ENCODE assay signal across 8 mouse cellular contexts in the genomic region with DNA sequence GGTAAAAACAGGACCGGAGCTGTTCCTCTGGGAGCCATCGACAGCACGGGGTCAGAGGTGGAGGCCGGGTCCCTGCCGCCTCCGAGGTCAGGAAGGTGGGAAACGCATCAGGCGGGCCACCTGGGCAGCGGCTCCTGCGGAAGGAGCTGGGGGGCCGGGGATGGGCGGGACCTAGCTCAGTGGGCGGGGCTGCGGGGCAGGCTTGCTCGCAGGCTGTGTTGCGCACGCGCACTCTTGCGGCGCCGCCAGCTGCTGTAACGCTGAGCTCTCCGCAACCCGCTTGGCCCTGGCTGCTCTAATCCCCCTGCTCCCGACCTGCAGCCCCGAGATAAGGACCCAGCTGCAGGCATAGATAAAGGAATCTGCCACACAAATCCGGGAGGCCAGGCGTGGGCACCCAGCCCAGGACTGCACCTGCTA. TPM values are rescaled to one million over a fixed set of nuclear protein-coding genes. Genes with fewer than 3 reads are reported as not detected.
DNase-seq lines count a peak whose midpoint lies in the region; ATAC-seq and TF ChIP-seq lines count a peak whose summit lies in the region.

No protein-coding gene starts in this region.

- peaks cover 3% of the 10 kb centered on the region for H3K4me1 ChIP-seq in ES-Bruce4 (ENCODE audit: control insufficient read depth, insufficient read depth, low read length)
- peaks cover 36% of the 10 kb centered on the region for H3K4me1 ChIP-seq in forebrain, embryonic 12.5 days
- peaks cover 7% of the 10 kb centered on the region for H3K4me1 ChIP-seq in lung, adult 2 months (ENCODE audit: control insufficient read depth, insufficient read depth, low read length)
- H3K4me1 ChIP-seq in olfactory bulb, adult 2 months (ENCODE audit: control insufficient read depth, insufficient read depth, low read length), result peaks cover 37% of the 10 kb centered on the region

- peak; percentile 95 for DNase-seq in c-Kit-positive CD71-positive TER-119-positive erythroid progenitor cells, embryonic 14.5 days (ENCODE audit: low spot score)
- peak; percentile 89 to 91 for DNase-seq in heart, postnatal 10 days
- peak; percentile 79 to 88 for DNase-seq in layer of hippocampus, adult 18-20 months (ENCODE audit: low spot score in 2 of 2)
- peak; percentile 84 for DNase-seq in lung, adult 2 months
- DNase-seq in thymus, adult 18-20 months, result peak; percentile 84 to 88

- TF ChIP-seq EP300 in ES-Bruce4 (IDR thresholded peaks at IDR 0.05; ENCODE audit: insufficient read depth, low read depth, low read length), result no peak

- intact Hi-C loops in heart, postnatal 10 days (cut with DNase I), result loop anchor here (5.0 kb wide), 1 partner anchor 150 kb away; a partner anchor contains a TSS

- no peak overlapping the region for H3K27ac ChIP-seq in ES-Bruce4 (ENCODE audit: insufficient read depth, low read length)
- peak overlapping the region; percentile 92 for H3K27ac ChIP-seq in forebrain, embryonic 12.5 days
- H3K27ac ChIP-seq in olfactory bulb, adult 2 months (ENCODE audit: insufficient read depth, low read depth, low read length), result peak overlapping the region; percentile 47

- TF ChIP-seq CTCF in ES-Bruce4 (IDR thresholded peaks at IDR 0.05; ENCODE audit: low read depth, low read length), result no peak
- no peak for TF ChIP-seq CTCF in lung, adult 2 months (IDR thresholded peaks at IDR 0.05; ENCODE audit: insufficient read depth, low read length)
- TF ChIP-seq CTCF in olfactory bulb, adult 2 months (IDR thresholded peaks at IDR 0.05; ENCODE audit: insufficient read depth, low read depth, low read length), result no peak

- ATAC-seq in forebrain, embryonic 12.5 days (ENCODE audit: low FRiP score), result peak; percentile 59

- TF ChIP-seq POLR2A in ES-Bruce4 (IDR thresholded peaks at IDR 0.05; ENCODE audit: insufficient read depth, low read length), result peak; percentile 55
- peak; percentile 67; the same call in 1 of the 2 replicates for TF ChIP-seq POLR2A in lung, adult 2 months (IDR thresholded peaks at IDR 0.05; ENCODE audit: borderline replicate concordance, extremely low read depth, low read depth, low read length)
- TF ChIP-seq POLR2A in olfactory bulb, adult 2 months (IDR thresholded peaks at IDR 0.05; ENCODE audit: insufficient read depth, low read depth, low read length), result peak; percentile 92

- H3K9ac ChIP-seq in ES-Bruce4 (ENCODE audit: low read depth, poor library complexity, severe bottlenecking), result peak overlapping the region; percentile 39
- peak overlapping the region; percentile 64 for H3K9ac ChIP-seq in forebrain, embryonic 12.5 days

- H3K4me2 ChIP-seq in forebrain, embryonic 12.5 days, result peak overlapping the region; percentile 72

- WGBS in forebrain, embryonic 12.5 days, result under 1% methylated on average over 28 of the region's 28 CpGs
- under 1% methylated on average over 28 of the region's 28 CpGs for WGBS in lung, adult 2 months
- WGBS in olfactory bulb, adult 2 months, result 0% methylated on average over 27 of the region's 28 CpGs

- H3K4me3 ChIP-seq in ES-Bruce4 (ENCODE audit: low read depth, low read length), result peak overlapping the region; percentile 55
- H3K4me3 ChIP-seq in forebrain, embryonic 12.5 days (replicated peaks), result peak overlapping the region; percentile 45
- H3K4me3 ChIP-seq in lung, adult 2 months (replicated peaks; ENCODE audit: extremely low read depth, low read depth, low read length), result peak overlapping the region; percentile 64
- H3K4me3 ChIP-seq in olfactory bulb, adult 2 months (ENCODE audit: insufficient read depth, low read depth, low read length), result peak overlapping the region; percentile 55

- no peaks in the 10 kb centered on the region for H3K27me3 ChIP-seq in ES-Bruce4 (ENCODE audit: control insufficient read depth, insufficient read depth, low read length, poor library complexity, severe bottlenecking)
- H3K27me3 ChIP-seq in forebrain, embryonic 12.5 days, result peaks cover 45% of the 10 kb centered on the region

- H3K9me3 ChIP-seq in ES-Bruce4 (replicated peaks; ENCODE audit: control insufficient read depth, insufficient read depth, low read length, poor library complexity, severe bottlenecking), result no peaks in the 10 kb centered on the region
- H3K9me3 ChIP-seq in forebrain, embryonic 12.5 days, result no peaks in the 10 kb centered on the region

- H3K36me3 ChIP-seq in ES-Bruce4 (ENCODE audit: control insufficient read depth, insufficient read depth, low read length, poor library complexity, severe bottlenecking), result no peaks in the 10 kb centered on the region
- H3K36me3 ChIP-seq in forebrain, embryonic 12.5 days (replicated peaks), result peaks cover 6% of the 10 kb centered on the region

RNA-seq across cellular contexts. Expression of a gene that starts 2.6 kb away (rescaled TPM):
- 18.4 and 18.9 TPM in 2 replicates for polyA plus RNA-seq in ES-Bruce4 (2011; ENCODE audit: insufficient read depth, insufficient read length, low read depth, missing spikeins)
- polyA plus RNA-seq in forebrain, embryonic 12.5 days (2016; fragmentation: Nextera tagmentation; extraction: Ambion mirVana), result 46.6 and 49.4 TPM in 2 replicates
- total RNA-seq in heart, postnatal 10 days (2021), result 10 to 100 TPM; 21.0 to 23.0 TPM
- 10 to 100 TPM; 63.4 to 68.8 TPM for total RNA-seq in layer of hippocampus, adult 18-20 months (2021)
- 81.7 and 84.5 TPM in 2 replicates for polyA plus RNA-seq in lung, adult 2 months (2012; rRNA removed)
- not detected in 2 replicates for polyA plus RNA-seq in olfactory bulb, adult 2 months (2012; ENCODE audit: insufficient read depth, insufficient read length, low replicate concordance, missing spikeins)

RNA-seq across cellular contexts. Expression of a gene that starts 4.7 kb away (rescaled TPM):
- polyA plus RNA-seq in ES-Bruce4 (2011; ENCODE audit: insufficient read depth, insufficient read length, low read depth, missing spikeins), result 8.1 and 10.8 TPM in 2 replicates
- 3.2 and 5.9 TPM in 2 replicates for polyA plus RNA-seq in forebrain, embryonic 12.5 days (2016; fragmentation: Nextera tagmentation; extraction: Ambion mirVana)
- 10 to 100 TPM; 19.0 to 21.0 TPM for total RNA-seq in heart, postnatal 10 days (2021)
- 1 to 10 TPM; 1.6 to 3.4 TPM for total RNA-seq in layer of hippocampus, adult 18-20 months (2021)
- polyA plus RNA-seq in lung, adult 2 months (2012; rRNA removed), result 17.3 and 23.2 TPM in 2 replicates
- polyA plus RNA-seq in olfactory bulb, adult 2 months (2012; ENCODE audit: insufficient read depth, insufficient read length, low replicate concordance, missing spikeins), result not detected in 2 replicates

RNA-seq across cellular contexts. Expression of a gene that starts 8.0 kb away (rescaled TPM):
- polyA plus RNA-seq in ES-Bruce4 (2011; ENCODE audit: insufficient read depth, insufficient read length, low read depth, missing spikeins), result not detected in 2 replicates
- polyA plus RNA-seq in forebrain, embryonic 12.5 days (2016; fragmentation: Nextera tagmentation; extraction: Ambion mirVana), result 1.2 and 1.3 TPM in 2 replicates
- total RNA-seq in heart, postnatal 10 days (2021), result under 1 TPM; 0.27 to 0.43 TPM
- total RNA-seq in layer of hippocampus, adult 18-20 months (2021), result 1 to 10 TPM in 1 of 2 experiments, under 1 TPM in 1; 0.99 to 1.2 TPM
- polyA plus RNA-seq in lung, adult 2 months (2012; rRNA removed), result 1.6 and 2.2 TPM in 2 replicates
- not detected in 2 replicates for polyA plus RNA-seq in olfactory bulb, adult 2 months (2012; ENCODE audit: insufficient read depth, insufficient read length, low replicate concordance, missing spikeins)

RNA-seq across cellular contexts. Expression of a gene that starts 44.2 kb away (rescaled TPM):
- polyA plus RNA-seq in ES-Bruce4 (2011; ENCODE audit: insufficient read depth, insufficient read length, low read depth, missing spikeins), result 23.2 and 24.2 TPM in 2 replicates
- polyA plus RNA-seq in forebrain, embryonic 12.5 days (2016; fragmentation: Nextera tagmentation; extraction: Ambion mirVana), result 15.3 and 15.9 TPM in 2 replicates
- total RNA-seq in heart, postnatal 10 days (2021), result 1 to 10 TPM; 5.4 to 9.8 TPM
- total RNA-seq in layer of hippocampus, adult 18-20 months (2021), result 10 to 100 TPM in 1 of 2 experiments, 1 to 10 TPM in 1; 9.6 to 10.2 TPM
- polyA plus RNA-seq in lung, adult 2 months (2012; rRNA removed), result 31.9 and 32.4 TPM in 2 replicates
- not detected in 2 replicates for polyA plus RNA-seq in olfactory bulb, adult 2 months (2012; ENCODE audit: insufficient read depth, insufficient read length, low replicate concordance, missing spikeins)

RNA-seq across cellular contexts. Expression of a gene that starts 44.4 kb away (rescaled TPM):
- polyA plus RNA-seq in ES-Bruce4 (2011; ENCODE audit: insufficient read depth, insufficient read length, low read depth, missing spikeins), result 152 and 177 TPM in 2 replicates
- polyA plus RNA-seq in forebrain, embryonic 12.5 days (2016; fragmentation: Nextera tagmentation; extraction: Ambion mirVana), result 316 and 323 TPM in 2 replicates
- 100 to 1,000 TPM; 794 to 859 TPM for total RNA-seq in heart, postnatal 10 days (2021)
- total RNA-seq in layer of hippocampus, adult 18-20 months (2021), result 100 to 1,000 TPM; 213 to 228 TPM
- 348 and 393 TPM in 2 replicates for polyA plus RNA-seq in lung, adult 2 months (2012; rRNA removed)
- not detected in 2 replicates for polyA plus RNA-seq in olfactory bulb, adult 2 months (2012; ENCODE audit: insufficient read depth, insufficient read length, low replicate concordance, missing spikeins)
